Mouse (Mus musculus): ENCODE measurements around the gene Med19. TPM values are rescaled to one million over a fixed set of nuclear protein-coding genes. Genes with fewer than 3 reads are reported as not detected.

Gene Med19
- total RNA-seq (2021) = 10 to 100 TPM; 25.5 to 26.3 TPM
- long read RNA-seq, experiment 1, transcript Med19-201 (5 exons, 2,059 nt) = major isoform, 14 of 29 reads
- long read RNA-seq, experiment 1, partial matches to known transcripts = 15 of 29 reads
- long read RNA-seq, experiment 1, other reads (novel, unspliced or antisense) = 0 of 29 reads
- long read RNA-seq, experiment 2, partial matches to known transcripts = 1 of 4 reads
- long read RNA-seq, experiment 2, other reads (novel, unspliced or antisense) = 0 of 4 reads

- DNase-seq = peak; percentile 91 to 92
Measured at GRCm38 (mm10) chr2:84677968-84678880, at the start of gene Med19, which contains the start of gene Gm28635. TSS of gene Med19 (plus strand) at chr2:84678402. TSS of gene Gm28635 (minus strand) at chr2:84678041.

- no peak for DNase-seq
Measured at GRCm38 (mm10) chr2:84632001-84632400, 46.2 kb upstream of the Med19 start.

- peak in 1 of 2 experiments; percentile 46 for DNase-seq
Measured at GRCm38 (mm10) chr2:84632999-84633398, 45.2 kb upstream of the Med19 start.

- peak in 1 of 2 experiments; percentile 53 for DNase-seq
Measured at GRCm38 (mm10) chr2:84634006-84634405, 44.2 kb upstream of the Med19 start.

GRCm38 (mm10) chr2:84634934-84635482 lies 43.2 kb upstream of the Med19 start:
- no peak for DNase-seq

- DNase-seq = peak; percentile 86 to 91
Measured at GRCm38 (mm10) chr2:84635611-84636010, 42.6 kb upstream of the Med19 start.

- peak in 1 of 2 experiments; percentile 56 for DNase-seq
Measured at GRCm38 (mm10) chr2:84636231-84636741, 41.9 kb upstream of the Med19 start.

- DNase-seq = no peak
Measured at GRCm38 (mm10) chr2:84637452-84638165, 40.6 kb upstream of the Med19 start.

- no peak for DNase-seq
Measured at GRCm38 (mm10) chr2:84638428-84639220, 39.6 kb upstream of the Med19 start.

GRCm38 (mm10) chr2:84640833-84641232 lies 37.4 kb upstream of the Med19 start:
- no peak for DNase-seq

GRCm38 (mm10) chr2:84646138-84646537 lies 32.1 kb upstream of the Med19 start:
- no peak for DNase-seq

GRCm38 (mm10) chr2:84647051-84647568 lies 31.1 kb upstream of the Med19 start:
- DNase-seq = no peak

- DNase-seq = no peak
Measured at GRCm38 (mm10) chr2:84648369-84648768, 29.8 kb upstream of the Med19 start.

GRCm38 (mm10) chr2:84649674-84650073 lies 28.5 kb upstream of the Med19 start:
- DNase-seq = peak in 1 of 2 experiments; percentile 44

GRCm38 (mm10) chr2:84650464-84651195 lies 27.6 kb upstream of the Med19 start, which contains the start of gene Ctnnd1:
TSS of gene Ctnnd1 (minus strand) at chr2:84650765.
- DNase-seq = peak; percentile 87 to 88

GRCm38 (mm10) chr2:84653354-84653753 lies 24.8 kb upstream of the Med19 start:
- no peak for DNase-seq

- no peak for DNase-seq
Measured at GRCm38 (mm10) chr2:84655864-84656263, 22.3 kb upstream of the Med19 start.

GRCm38 (mm10) chr2:84658806-84659205 lies 19.4 kb upstream of the Med19 start, which contains the start of gene Btbd18:
TSS of gene Btbd18 (plus strand) at chr2:84659079.
- DNase-seq = no peak

- peak; percentile 28 to 59 for DNase-seq
Measured at GRCm38 (mm10) chr2:84660253-84660652, 17.9 kb upstream of the Med19 start.

GRCm38 (mm10) chr2:84662866-84663265 lies 15.3 kb upstream of the Med19 start:
- peak; percentile 60 to 70 for DNase-seq

Data from adrenal gland, postnatal 36 days (tissue).